Mouse (Mus musculus): ENCODE measurements around the gene Slc25a4.
A peak's percentile ranks its signal among the peaks of the same experiment; 100 is the strongest.

Slc25a4 gene

GRCm38 (mm10) chr8:46204301-46204700 is 6.8 kb downstream of the Slc25a4 start:
- DNase-seq, result no peak

GRCm38 (mm10) chr8:46202350-46202749 is 8.7 kb downstream of the Slc25a4 start:
- DNase-seq, result no peak

GRCm38 (mm10) chr8:46197673-46198072 is 13.4 kb downstream of the Slc25a4 start:
- DNase-seq, result no peak

- no peak for DNase-seq
Measured at GRCm38 (mm10) chr8:46196877-46197276, 14.2 kb downstream of the Slc25a4 start.

- no peak for DNase-seq
Measured at GRCm38 (mm10) chr8:46193100-46193499, 18.0 kb downstream of the Slc25a4 start.

- peak; percentile 65 for DNase-seq
Measured at GRCm38 (mm10) chr8:46185361-46185760, 25.7 kb downstream of the Slc25a4 start.

- no peak for DNase-seq
Measured at GRCm38 (mm10) chr8:46180136-46180535, 30.9 kb downstream of the Slc25a4 start.

GRCm38 (mm10) chr8:46173651-46174050 is 37.4 kb downstream of the Slc25a4 start:
- no peak for DNase-seq

- no peak for DNase-seq
Measured at GRCm38 (mm10) chr8:46163870-46164190, 47.3 kb downstream of the Slc25a4 start.

- peak; percentile 97 for DNase-seq
Measured at GRCm38 (mm10) chr8:46162953-46163869, 47.9 kb downstream of the Slc25a4 start.

Measured in kidney, adult 9 months (tissue).